Mouse (Mus musculus) activated CD4-positive, CD25-positive, alpha-beta regulatory T cell, adult 4 months (primary cell): Measurements from ENCODE around the gene Ptprn2. TPM values are rescaled to one million over a fixed set of nuclear protein-coding genes. Genes with fewer than 3 reads are reported as not detected.

Experiments
- ATAC-seq: one replicate; pipeline ENCODE4 v1.8.0; 2017
- polyA plus RNA-seq, 2 experiments: library from polyadenylated mRNA; unstranded; fragments of 100-300 nt; shearing (Covaris generic); gene quantifications; one replicate each; pipeline ENCODE4 v1.2.1; 2017

Ptprn2 gene
- polyA plus RNA-seq, 2 experiments from 2014 or later, result not detected

DNA sequence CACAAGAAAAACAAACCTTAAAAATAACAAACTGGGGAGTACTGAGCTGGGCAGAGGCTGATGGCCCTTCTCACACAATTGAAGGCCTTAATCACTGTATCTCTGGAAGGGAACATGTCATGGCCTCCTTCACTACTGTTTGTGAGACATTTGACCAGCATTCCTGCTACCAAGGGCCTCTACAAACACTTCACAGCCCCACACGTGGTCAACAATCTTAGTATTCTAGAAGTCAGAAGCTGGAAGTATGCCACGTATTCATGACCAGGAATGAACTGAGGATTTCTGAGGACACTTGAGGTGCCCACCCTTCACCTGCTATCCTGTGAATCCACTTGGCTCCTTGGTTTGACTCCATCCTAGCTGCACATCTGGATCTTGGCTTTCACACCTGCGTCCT is 302.8 kb downstream of the Ptprn2 start:
- ATAC-seq, result no peak

DNA sequence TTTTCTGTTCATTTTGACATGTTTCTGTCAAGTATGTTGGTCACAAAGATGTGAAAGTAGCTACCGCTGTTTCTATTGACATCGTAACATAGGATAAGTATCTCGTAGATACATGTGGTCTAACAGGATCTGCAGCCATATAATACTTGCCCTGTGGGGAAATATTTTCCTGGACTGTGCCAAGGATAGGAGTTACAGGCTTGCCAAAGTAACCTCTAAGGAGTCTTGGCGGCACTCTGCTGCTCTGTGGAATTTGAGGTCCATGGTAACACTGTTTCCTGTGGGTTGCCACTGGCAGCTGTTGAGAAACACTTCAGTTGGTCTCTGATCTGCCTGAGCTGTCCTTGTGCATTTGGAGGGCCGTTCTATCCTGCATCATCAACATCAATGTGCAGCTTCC is 317.8 kb downstream of the Ptprn2 start:
- no peak for ATAC-seq

GRCm38 (mm10) chr12:116804712-116805111 is 319.2 kb downstream of the Ptprn2 start:
- no peak for ATAC-seq

DNA sequence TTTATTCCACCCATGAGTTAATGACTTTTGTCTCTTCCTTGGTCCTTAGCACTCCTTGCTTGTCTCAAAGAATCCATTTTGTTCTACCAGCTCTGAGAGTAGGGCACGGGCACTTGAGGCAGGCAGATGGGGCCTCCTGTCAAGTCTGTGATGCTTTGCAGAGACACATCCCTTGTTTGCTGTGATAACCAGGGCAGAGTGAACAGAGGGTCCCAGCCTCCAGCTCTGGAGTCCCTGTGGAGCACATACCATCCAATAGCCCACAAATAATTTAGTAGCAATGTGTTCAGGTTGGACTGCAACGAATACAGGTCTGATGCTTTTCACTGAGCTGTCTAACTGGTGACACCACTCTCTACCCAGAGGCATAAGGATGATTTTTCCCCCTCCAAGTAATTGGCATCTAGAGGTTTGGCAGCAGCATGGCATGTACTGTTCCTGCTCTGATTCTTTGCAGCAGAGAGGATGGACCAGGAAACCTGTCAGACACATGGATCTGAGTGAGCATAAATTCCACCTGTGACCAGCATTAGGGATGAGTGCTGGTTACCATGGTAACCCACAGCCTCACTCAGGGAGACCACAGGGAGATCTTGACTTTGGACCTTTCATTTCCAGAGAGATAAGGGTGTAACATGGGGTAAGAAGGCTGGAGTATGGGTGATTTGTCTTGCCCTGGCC is 319.7 kb downstream of the Ptprn2 start:
- no peak for ATAC-seq

DNA sequence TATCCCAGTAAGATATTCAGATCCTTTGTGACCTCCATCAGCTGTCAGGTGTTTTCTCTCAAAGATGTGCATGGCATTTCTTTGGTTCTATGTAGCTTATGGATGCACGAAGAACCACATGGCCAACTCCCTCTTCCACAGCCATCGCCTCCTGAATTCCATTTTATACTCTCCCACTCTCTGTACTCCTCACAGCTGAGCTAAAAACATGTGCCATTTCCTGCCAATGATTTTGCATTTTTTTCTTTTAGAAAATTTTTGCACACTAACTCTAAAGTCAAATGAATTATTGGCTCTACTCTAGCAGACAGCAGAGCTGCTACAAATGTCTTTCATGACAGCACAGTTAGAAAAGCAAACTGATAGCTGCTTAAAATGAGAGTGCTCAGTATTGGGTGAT is 320.6 kb downstream of the Ptprn2 start:
- ATAC-seq, result no peak

DNA sequence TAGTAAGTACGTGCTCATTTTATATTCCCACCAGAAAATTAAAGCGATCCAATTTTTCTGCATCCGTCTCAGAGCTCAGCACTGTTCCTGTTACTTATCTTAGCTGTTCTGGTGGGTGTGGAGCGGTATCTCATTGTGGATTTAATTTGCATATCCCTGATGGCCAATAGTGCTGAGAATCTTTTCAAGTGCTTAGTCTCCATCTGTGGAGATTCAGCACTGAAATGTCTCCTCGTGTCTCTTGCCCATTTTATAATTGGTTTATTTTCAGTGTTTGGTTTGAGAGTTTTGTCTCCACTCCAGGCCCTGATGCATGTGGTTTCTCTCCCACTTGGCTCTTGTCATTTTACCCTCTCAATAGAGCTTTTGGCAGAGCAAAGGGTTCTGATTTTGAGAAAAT is 327.5 kb downstream of the Ptprn2 start:
- ATAC-seq, result no peak

GRCm38 (mm10) chr12:116819836-116820235 is 334.3 kb downstream of the Ptprn2 start:
- no peak for ATAC-seq

GRCm38 (mm10) chr12:116823341-116823740 is 337.8 kb downstream of the Ptprn2 start:
- no peak for ATAC-seq

GRCm38 (mm10) chr12:116827748-116828147 is 342.2 kb downstream of the Ptprn2 start:
- ATAC-seq, result no peak

GRCm38 (mm10) chr12:116838611-116839192 is 353.2 kb downstream of the Ptprn2 start:
- no peak for ATAC-seq

DNA sequence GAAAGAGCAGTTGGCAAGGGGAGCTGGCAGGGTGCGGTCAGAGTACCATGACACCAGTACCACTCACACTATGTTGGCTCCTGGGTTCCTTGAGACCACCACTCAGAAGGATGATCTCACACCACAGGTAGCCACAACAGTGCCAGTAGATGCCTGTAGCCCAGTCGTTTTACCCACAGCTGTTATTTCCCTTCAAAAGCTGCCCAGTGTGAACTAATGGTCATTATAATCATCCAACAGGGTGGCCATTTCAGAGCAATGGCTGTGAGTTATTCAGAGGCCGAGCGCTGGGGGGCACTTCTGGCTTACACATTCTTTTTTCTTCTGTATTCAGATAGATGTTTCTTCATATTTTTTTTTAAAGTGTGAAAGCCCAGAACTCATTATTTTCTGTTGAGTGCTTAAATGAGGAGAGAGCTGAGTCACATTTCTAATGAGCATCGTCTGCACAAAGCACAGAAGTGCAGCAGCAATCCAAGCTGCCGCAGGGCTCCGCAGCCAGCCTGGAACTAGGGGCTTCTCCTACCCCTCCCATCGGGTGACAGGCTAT is 357.3 kb downstream of the Ptprn2 start:
- no peak for ATAC-seq

GRCm38 (mm10) chr12:116846220-116846619 is 360.7 kb downstream of the Ptprn2 start:
- ATAC-seq, result no peak

DNA sequence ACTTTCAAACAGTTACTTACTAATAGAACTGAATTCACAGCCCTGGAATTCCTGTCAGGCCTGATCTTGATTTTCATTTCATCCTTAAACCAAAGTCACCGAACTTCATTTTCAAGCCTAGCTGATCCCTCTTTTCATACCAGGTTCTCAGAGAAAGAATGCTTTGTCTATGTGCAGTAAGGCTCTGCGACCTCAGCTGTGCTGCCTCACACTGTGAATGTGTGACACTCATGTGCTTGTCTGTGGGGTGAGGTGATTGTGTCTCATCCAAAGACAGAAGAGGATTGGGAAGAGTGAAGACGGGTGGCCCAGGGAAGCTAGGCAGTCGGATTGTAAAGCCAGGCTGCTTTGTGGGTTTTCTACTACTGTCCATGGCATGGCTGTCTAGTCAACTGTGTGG is 361.5 kb downstream of the Ptprn2 start:
- no peak for ATAC-seq

DNA sequence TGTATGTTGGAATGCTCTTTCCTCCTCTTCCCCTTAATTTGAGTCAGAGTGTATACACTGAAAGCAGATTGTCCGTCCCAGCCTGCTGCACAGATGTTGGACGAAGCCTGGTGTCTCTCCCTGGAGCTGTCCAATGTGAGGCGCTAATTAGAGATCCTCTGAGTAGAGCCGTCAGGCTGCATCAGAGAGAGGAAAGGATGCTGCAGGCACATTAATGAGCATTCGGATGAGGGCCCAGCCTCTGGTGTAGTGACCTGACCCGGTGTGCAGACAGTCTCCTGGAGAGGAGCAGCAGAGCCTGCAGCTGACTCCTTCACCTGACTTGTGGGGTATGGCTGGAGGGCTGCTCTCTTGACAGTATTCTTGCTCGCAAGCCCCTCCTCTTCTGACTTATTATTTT is 370.8 kb downstream of the Ptprn2 start:
- no peak for ATAC-seq

- ATAC-seq, result no peak
Measured at GRCm38 (mm10) chr12:116861360-116862017, 376.0 kb downstream of the Ptprn2 start.

GRCm38 (mm10) chr12:116863291-116863899 is 377.9 kb downstream of the Ptprn2 start:
- ATAC-seq, result no peak

- no peak for ATAC-seq
Measured at GRCm38 (mm10) chr12:116873866-116874585, 388.5 kb downstream of the Ptprn2 start.

DNA sequence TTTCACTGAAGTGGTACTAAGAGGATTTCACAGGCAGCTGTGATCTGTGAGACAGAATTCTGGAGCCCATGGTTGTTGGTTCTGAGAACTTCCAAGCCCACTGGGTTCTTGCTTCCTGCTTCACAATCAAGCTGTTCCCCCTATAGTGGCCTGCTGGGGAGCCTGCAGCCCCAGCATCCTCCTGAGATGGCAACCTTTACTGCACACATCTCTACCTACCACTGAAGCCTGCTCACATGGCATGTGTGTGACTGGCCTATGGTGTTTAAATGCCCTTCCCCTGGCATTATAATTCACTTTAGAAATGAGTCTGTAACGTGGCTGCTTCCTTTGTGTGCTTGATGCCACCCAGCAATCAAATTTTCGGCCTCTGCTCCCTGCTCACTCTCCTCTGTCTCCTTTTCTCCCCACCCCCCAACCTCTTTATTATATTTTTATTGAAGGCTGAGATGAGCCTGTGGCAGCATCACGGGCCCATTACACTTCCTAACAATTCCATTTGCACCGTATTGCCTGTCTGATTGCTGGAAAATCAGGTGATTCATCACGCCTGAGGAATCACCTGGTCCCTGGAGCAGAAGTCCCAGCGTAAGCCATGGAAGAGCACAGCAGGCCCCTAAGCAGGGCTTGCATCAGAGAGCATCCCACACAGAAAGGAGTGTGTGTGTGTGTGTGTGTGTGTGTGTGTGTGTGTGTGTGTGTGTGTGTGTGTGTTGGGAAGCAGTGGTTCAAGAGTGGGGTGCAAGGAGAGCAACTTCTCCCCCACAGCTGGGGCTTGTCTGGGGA is 402.2 kb downstream of the Ptprn2 start:
- no peak for ATAC-seq

GRCm38 (mm10) chr12:116888856-116889255 is 403.3 kb downstream of the Ptprn2 start:
- no peak for ATAC-seq

DNA sequence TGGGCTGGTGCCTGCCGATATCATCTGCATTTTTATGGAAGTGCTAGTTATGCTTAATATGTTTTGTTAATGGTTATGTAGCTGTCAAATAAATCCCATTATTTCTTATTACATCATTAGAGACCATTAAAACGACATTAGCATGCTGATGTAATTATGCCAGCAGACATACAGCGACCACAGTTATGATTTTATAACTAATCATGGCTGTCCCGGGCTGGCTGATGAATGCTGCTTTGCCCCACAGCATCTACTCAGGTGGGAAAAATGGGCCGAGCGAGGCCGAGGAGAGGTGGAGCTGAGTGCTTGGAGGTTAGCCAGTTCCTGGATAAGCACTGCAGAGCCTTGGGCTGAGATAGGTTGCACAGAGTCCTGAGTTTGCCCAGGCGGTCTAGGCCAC is 407.1 kb downstream of the Ptprn2 start:
- no peak for ATAC-seq

GRCm38 (mm10) chr12:116896651-116897050 is 411.1 kb downstream of the Ptprn2 start:
- ATAC-seq, result no peak

DNA sequence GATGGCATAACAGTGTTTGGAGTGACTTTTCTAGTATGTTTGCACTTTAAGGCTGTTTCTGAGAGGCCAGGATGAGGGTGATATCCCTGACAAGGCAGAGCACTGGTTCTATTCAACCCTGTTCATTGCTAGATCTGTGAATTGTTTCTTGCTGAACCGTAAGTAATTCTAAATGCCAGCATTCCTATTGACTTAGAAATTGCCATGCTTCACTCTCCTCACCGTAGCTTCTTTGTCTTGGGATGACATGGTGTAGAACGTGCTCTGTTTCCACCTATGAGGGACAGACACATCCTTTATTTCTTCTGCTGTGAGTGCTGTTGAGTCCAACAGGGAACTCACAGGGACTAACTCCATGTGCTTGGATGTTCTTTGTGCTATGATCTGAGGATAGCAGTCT is 416.3 kb downstream of the Ptprn2 start:
- no peak for ATAC-seq
